Mouse (Mus musculus): ENCODE measurements around the gene Coq3.

DNA sequence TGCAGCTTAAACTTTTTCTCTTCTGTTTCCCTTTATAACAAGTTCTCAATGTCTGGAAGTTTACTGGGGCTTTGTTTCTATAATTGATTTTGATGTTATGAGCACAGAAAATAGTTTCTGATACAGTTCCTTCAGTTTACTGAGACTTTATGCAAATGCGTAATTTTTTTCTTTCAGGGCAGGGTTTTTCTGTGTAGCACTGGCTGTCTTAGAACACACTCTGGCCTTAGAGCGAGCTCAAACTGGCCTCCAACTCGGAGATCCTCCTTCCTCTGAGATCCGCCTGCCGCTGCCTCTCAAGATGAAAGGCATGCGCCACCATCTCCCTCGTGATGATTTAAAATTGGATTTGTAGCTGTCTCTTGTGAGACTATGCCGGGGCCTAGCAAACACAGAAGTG, 58.4 kb downstream of the Coq3 start:
- TF ChIP-seq CTCF (IDR thresholded peaks at IDR 0.05; ENCODE audit: low read depth, low read length) (no peak), POLR2A (IDR thresholded peaks at IDR 0.05; ENCODE audit: extremely low read depth, insufficient read depth, low read length) (no peak)

All from liver, adult 2 months (tissue).